Mouse (Mus musculus) pancreas, adult 10 weeks (tissue): ENCODE measurements around the gene Itpr3. TPM values are rescaled to one million over a fixed set of nuclear protein-coding genes. Genes with fewer than 3 reads are reported as not detected.

Experiments
- polyA plus RNA-seq: library from polyadenylated mRNA; stranded (reverse); fragments of 350-450 nt; fragmentation: Illumina TruSeq; extraction: RNeasy Lipid Tissue Mini Kit (QIAGEN cat#74804); gene quantifications from one replicate; pipeline ENCODE4 v1.2.3, GENCODE M21; 2015; ENCODE audit warnings: low read depth, low replicate concordance; ENCODE audit not compliant: insufficient read depth

Itpr3 gene
- polyA plus RNA-seq, result 4.2 TPM

DNA sequence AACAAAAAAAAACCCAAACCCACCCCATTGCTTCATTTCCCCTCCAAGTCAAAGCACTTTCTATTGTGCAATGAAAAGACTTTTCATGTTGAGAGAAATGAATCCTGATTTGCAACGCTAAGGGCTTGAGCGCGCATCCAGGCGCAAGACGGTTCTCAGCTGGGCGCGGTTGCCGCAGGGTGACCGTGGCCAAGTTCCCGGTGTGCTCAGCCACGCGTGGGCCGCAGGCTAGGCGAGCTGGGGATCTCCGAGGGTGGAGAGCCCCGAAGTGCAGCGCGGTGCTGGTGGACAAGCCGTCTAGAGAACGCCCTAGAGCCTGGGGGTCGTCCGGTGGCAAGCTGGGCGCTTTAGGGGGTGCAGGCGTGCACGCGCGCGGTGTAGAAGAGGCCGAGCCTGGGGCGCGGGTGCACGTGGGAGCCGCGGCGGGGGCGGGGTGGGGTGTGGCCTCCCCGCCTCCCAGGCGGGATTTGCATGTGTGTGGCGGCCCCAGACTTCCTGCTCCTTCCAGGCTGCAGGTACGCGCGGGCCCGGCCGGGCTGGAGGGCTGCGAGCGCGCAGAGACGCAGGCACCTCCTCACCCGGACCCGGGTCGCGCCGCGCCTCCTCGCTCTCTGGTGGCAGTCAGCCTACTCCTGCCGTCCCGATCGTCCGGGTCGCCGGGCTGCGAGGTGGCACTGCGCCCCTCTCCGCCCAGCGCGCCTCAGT, at the start of gene Itpr3:
Itpr3 (plus strand) TSS at position 493 of the 705 bp plus-strand sequence.

DNA sequence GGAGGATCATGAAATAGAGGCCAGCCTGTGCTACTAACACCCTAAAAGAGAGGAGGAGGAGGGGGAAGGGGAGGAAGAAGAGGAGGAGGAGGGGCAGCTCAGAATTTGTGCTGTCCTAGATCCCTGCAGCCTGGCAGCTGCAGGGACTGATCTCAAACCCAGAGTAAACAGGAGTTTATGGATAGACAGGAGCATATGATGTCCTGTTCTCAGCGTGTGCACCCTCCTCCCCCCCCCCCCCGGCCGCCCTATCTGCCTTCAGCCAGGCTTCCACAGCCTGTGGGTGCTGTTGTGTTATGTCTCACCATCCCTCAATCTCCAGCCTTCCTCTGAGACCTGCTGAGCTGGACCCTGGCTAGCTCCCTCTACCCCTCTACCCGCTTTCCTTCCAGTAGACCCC, 28.2 kb upstream of the Itpr3 start, which contains the start of gene Bak1:
Bak1 (minus strand) TSS at position 101 of the 400 bp plus-strand sequence.

DNA sequence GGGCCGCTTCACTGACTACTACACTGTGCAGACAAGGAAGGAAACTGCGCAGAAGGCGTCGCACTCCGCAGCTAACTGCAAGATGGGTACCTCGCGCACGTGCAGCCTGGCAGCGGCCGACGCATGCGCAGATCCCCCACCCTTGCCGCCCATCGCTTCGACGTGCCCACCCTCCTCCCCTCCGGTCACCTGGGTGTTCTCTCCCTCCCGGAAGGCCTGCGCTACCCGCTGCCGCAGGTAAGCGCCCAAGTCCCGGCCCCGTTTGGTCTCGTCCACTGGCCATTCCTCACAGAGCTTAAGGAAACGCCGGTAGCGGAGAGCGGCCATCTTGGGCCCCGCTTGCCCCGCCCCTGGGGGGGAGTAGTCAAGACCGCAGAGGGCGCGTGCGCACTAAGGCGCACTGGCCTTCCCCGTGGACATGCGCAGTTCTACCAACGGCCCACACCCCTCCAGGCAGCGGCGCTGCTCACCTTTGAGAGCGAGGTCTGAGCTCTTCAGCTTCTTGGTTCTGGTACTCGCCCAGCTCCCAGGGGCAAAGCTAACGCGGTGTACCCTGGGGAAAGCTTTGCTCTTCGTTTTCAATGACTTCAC, 76.5 kb downstream of the Itpr3 start, which contains the start of gene Uqcc2:
Uqcc2 (minus strand) TSS at position 366 of the 591 bp plus-strand sequence.

DNA sequence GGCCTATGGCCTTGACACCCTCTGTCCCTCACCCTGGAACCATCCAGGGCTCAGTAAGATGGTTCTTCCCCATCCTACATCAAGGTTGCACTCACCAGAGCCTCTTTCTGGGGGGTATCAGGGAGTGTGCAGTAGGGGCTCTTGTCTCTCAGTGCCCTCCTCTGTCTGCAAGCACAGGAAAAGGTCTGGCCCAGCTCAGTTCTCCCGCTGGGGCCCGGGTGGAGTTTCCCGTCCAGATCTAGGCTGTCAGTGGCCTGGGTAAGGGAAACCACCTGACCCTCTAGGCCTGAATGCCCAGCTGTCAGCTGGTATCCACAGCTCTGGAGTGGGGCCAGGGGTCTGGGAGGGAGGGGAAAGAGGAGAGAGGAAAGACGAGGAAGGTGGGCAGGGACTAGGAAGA, 110.4 kb downstream of the Itpr3 start, which contains the start of gene Ip6k3:
Ip6k3 (minus strand) TSS at position 251 of the 400 bp plus-strand sequence.

Other genes starting within 250 kb of the Itpr3 start
- not detected for gene Nkx2-5, start 212.3 kb upstream of the Itpr3 start, polyA plus RNA-seq
- not detected for gene Kifc5b, start 140.2 kb upstream of the Itpr3 start, polyA plus RNA-seq
- gene Phf1, start 124.3 kb upstream of the Itpr3 start, polyA plus RNA-seq, result 27.8 TPM
- gene Cuta, start 117.7 kb upstream of the Itpr3 start, polyA plus RNA-seq, result 44.3 TPM
- gene Syngap1, start 116.1 kb upstream of the Itpr3 start, polyA plus RNA-seq, result 3.6 TPM
- not detected for gene Zbtb9, start 84.1 kb upstream of the Itpr3 start, polyA plus RNA-seq
- 2.0 TPM for gene Bak1, start 28.3 kb upstream of the Itpr3 start, polyA plus RNA-seq
- 68.2 TPM for gene Uqcc2, start 76.6 kb downstream of the Itpr3 start, polyA plus RNA-seq
- gene Ip6k3, start 110.5 kb downstream of the Itpr3 start, polyA plus RNA-seq, result not detected
- 16.8 TPM for gene Lemd2, start 147.2 kb downstream of the Itpr3 start, polyA plus RNA-seq